Mouse (Mus musculus): ENCODE measurements at regions not wholly inside any gene's neighbourhood (a gene's known extent, or its start where the extent isn't known, plus 50 kb on each side); places are given as distances from the start of the nearest gene placed in this dataset.

DNA sequence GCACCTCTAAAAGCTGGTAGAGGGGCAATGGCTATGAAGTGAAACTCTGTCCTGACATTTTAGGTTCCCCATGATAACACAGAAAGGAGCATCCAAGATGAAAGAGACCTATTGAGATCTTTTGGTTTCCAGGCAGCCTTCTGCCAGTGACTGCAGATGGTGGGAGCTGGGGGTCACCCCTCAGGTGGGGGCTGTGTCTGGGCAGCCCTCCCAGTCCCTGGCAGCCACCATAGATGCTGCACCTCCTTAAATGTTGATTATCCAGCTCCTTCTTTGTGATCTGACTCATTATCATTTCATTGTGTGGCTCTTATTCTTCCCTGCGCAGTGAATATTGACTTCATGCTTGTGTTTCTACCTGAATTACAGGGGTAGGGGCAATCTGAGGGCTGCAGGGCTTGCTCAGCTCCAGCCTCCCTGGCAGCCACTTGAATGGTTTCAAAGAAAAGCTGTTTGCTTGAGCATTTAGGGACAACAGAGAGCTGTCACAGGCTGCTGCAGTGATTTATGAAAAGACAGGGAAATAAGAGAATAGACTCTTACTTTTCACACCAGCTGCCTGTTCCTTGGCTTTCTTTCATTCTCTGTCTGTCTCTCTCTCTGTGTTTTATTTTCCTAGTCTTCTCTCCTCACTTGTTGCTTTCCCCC is 113.1 kb upstream of the Jag1 start:
- no peak overlapping the region for H3K9ac ChIP-seq
- H3K27ac ChIP-seq, result no peak overlapping the region
- 11% methylated on average over 1 of the region's 1 CpGs for WGBS

DNA sequence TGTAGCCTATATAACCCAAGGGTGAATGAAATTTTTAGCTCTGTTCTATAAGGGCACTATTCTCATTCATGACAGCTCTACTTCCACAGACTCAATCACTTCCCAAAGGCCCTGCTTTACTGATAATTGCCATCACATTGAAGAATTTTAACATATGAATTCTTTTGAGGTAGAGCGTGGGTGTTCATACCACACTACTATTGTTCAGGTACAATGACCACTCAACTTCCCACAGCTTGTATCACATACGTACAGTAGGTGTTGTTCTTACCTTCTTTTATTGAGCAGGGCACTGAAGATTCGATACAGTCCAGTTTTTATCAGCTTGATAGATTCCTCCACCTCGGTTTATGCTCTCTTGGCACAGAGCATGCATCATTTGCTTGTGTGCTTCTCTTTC is 111.1 kb upstream of the Jag1 start:
- 77% methylated on average over 4 of the region's 4 CpGs for WGBS
- ATAC-seq (ENCODE audit: low FRiP score), result no peak

More for the DNA sequence above, 113.1 kb upstream of the Jag1 start:
- H3K27me3 ChIP-seq (ENCODE audit: control insufficient read depth, insufficient read depth, low read length), result no peaks in the 10 kb centered on the region; the same call in 1 of the 2 replicates
- DNase-seq (ENCODE audit: low spot score) (peak; percentile 48), ATAC-seq (ENCODE audit: low FRiP score) (peak; percentile 83; the same call in 1 of the 2 replicates)
- no peaks in the 10 kb centered on the region for H3K9me3 ChIP-seq (ENCODE audit: control insufficient read depth, low read length)
- no peak overlapping the region for H3K4me3 ChIP-seq (replicated peaks; ENCODE audit: low read length)
- H3K36me3 ChIP-seq (replicated peaks; ENCODE audit: control insufficient read depth, insufficient read depth), result no peaks in the 10 kb centered on the region
- H3K4me1 ChIP-seq (replicated peaks; ENCODE audit: control insufficient read depth, insufficient read depth, low read length), result 0 out of 2 replicates have a peak, but pooled peaks cover 5% of the 10 kb centered on the region
- H3K4me2 ChIP-seq (replicated peaks), result no peak overlapping the region

DNA sequence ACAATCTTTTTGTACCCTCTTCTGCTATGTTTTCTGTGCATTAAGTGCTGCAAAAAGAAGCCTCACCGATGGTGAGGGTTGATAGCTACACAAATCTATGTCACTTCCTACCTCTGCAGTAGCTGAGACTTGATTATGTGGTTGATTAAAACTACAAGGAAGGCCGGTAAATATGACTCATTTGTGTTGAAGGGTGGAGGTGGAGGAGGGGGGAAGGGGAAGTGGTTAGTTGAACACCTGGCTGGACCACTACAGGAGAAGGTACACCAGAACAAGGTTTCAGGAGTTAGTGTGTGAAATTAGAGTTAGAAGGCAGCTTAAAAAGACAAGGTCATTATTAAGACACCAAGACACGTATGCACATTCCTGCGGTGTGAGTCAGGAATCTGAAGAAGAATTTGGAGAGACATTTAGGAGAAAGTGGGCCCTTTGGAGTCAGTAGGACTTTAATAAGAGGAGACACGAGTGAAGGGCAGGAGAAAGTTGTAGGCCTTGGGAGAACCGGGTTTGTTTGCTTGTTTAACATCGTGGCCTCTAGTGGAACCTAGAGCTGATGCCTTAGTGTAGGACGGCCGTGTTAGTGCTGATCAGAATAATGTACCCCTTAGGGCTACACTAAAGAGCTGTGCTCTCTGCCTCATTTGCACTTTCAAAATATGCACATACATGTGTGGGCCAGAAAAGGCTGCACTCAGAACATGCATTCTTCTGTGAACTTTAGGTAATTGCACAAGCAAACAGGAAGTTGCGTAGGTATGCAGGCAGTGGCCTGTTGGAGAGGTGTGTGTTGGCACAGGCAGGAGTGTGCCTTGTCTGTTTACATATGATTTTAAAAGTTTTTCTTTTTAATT is 108.5 kb upstream of the Jag1 start:
- H3K27ac ChIP-seq, result no peak overlapping the region
- no peaks in the 10 kb centered on the region for H3K36me3 ChIP-seq (replicated peaks; ENCODE audit: control insufficient read depth, insufficient read depth)
- ATAC-seq (ENCODE audit: low FRiP score) (no peak), DNase-seq (ENCODE audit: low spot score) (no peak)
- no peak overlapping the region for H3K4me2 ChIP-seq (replicated peaks)
- 0 out of 2 replicates have a peak, but pooled peaks cover 5% of the 10 kb centered on the region for H3K4me1 ChIP-seq (replicated peaks; ENCODE audit: control insufficient read depth, insufficient read depth, low read length)
- H3K9me3 ChIP-seq (ENCODE audit: control insufficient read depth, low read length), result no peaks in the 10 kb centered on the region
- 84% methylated on average over 10 of the region's 10 CpGs for WGBS
- no peak overlapping the region for H3K4me3 ChIP-seq (replicated peaks; ENCODE audit: low read length)
- no peaks in the 10 kb centered on the region for H3K27me3 ChIP-seq (ENCODE audit: control insufficient read depth, insufficient read depth, low read length)
- H3K9ac ChIP-seq, result no peak overlapping the region

More for the DNA sequence above, 111.1 kb upstream of the Jag1 start:
- no peaks in the 10 kb centered on the region for H3K36me3 ChIP-seq (replicated peaks; ENCODE audit: control insufficient read depth, insufficient read depth)
- H3K27ac ChIP-seq, result no peak overlapping the region
- no peak overlapping the region for H3K9ac ChIP-seq
- H3K27me3 ChIP-seq (ENCODE audit: control insufficient read depth, insufficient read depth, low read length), result no peaks in the 10 kb centered on the region; the same call in 1 of the 2 replicates
- no peak overlapping the region for H3K4me3 ChIP-seq (replicated peaks; ENCODE audit: low read length)
- no peaks in the 10 kb centered on the region for H3K9me3 ChIP-seq (ENCODE audit: control insufficient read depth, low read length)
- 0 out of 2 replicates have a peak, but pooled peaks cover 5% of the 10 kb centered on the region for H3K4me1 ChIP-seq (replicated peaks; ENCODE audit: control insufficient read depth, insufficient read depth, low read length)
- no peak overlapping the region for H3K4me2 ChIP-seq (replicated peaks)
- no peak for DNase-seq (ENCODE audit: low spot score)

DNA sequence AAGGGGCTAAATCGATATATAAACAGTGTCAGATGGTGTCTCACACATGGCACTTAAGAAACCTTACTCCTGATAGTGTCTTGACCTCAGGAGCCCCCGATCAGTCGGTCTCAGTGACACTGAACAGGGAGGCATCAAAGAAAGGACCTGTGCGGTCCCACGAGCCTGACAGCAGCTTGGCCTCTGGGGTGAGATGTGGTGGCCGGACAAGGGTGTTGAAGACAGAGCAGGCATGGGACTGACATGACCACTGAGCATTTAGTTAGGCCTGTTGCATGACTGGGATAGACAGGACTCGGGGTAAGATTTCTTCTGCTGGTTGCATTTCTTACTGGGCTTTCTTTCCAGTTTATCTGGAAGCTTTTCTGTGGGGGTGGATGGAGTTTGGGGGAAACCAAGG is 99.3 kb upstream of the Jag1 start:
- no peaks in the 10 kb centered on the region for H3K36me3 ChIP-seq (replicated peaks; ENCODE audit: control insufficient read depth, insufficient read depth)
- no peaks in the 10 kb centered on the region for H3K4me1 ChIP-seq (replicated peaks; ENCODE audit: control insufficient read depth, insufficient read depth, low read length)
- H3K27me3 ChIP-seq (ENCODE audit: control insufficient read depth, insufficient read depth, low read length), result no peaks in the 10 kb centered on the region
- H3K27ac ChIP-seq, result no peak overlapping the region
- H3K9me3 ChIP-seq (ENCODE audit: control insufficient read depth, low read length), result no peaks in the 10 kb centered on the region
- no peak overlapping the region for H3K4me3 ChIP-seq (replicated peaks; ENCODE audit: low read length)
- H3K4me2 ChIP-seq (replicated peaks), result no peak overlapping the region
- no peak for DNase-seq (ENCODE audit: low spot score)
- no peak overlapping the region for H3K9ac ChIP-seq
- 77% methylated on average over 7 of the region's 7 CpGs for WGBS
- no peak for ATAC-seq (ENCODE audit: low FRiP score)

DNA sequence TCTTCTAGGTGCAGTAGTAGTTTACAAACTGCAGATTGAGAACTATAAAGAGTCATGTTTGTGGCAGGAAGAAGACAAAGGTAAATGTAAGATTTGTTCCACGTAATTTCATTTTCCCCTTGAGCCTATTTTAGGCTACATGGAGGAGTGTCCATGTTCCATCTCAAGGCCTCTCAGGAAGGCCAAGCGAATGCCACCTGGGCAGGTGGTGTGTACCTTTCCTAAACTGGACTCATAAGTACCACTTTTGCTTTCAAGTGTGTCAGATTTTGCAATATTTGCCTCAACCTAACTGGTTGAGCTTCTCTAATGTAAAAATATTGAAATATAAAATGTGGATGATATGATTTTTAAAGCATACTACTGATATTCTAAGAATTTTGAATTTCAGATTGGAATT is 91.4 kb upstream of the Jag1 start:
- Histone ChIP-seq H3K4me1 (replicated peaks; ENCODE audit: control insufficient read depth, insufficient read depth, low read length) (no peaks in the 10 kb centered on the region), H3K27me3 (ENCODE audit: control insufficient read depth, insufficient read depth, low read length) (no peaks in the 10 kb centered on the region), H3K27ac (no peak overlapping the region), H3K4me3 (replicated peaks; ENCODE audit: low read length) (no peak overlapping the region), H3K9me3 (ENCODE audit: control insufficient read depth, low read length) (no peaks in the 10 kb centered on the region), H3K36me3 (replicated peaks; ENCODE audit: control insufficient read depth, insufficient read depth) (no peaks in the 10 kb centered on the region), H3K9ac (no peak overlapping the region), H3K4me2 (replicated peaks) (no peak overlapping the region)
- DNase-seq (ENCODE audit: low spot score) (no peak), ATAC-seq (ENCODE audit: low FRiP score) (no peak)
- WGBS, result 89% methylated on average over 2 of the region's 2 CpGs

DNA sequence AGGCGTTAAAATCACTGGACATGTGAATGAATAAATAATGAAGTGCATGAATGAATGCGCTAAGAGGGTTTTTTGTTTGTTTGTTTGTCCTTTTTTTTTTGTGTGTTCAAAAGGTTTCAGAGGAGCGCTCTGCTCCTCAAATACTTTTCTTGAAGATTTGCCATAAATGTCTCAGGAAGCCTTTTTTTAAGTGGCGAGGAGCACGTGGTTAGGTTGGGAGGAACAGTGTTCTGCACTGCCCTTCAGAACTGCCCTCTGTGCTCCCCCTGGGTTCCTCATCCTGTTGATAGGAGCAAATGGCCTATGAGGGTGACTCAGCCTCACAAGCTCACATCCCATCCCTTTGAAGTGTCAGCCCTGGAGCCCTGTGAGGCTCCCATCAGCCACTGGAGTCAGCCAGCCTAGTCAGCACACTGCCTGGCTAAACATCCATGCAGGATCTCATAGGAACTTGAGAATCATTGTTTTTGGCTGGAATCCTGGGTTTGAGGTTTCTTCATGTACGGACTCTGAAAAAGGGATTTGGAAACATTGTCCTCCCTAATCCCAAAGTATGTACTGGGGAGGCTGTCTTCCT is 87.9 kb upstream of the Jag1 start:
- WGBS, result 73% methylated on average over 6 of the region's 6 CpGs
- H3K9me3 ChIP-seq (ENCODE audit: control insufficient read depth, low read length), result no peaks in the 10 kb centered on the region
- no peak for DNase-seq (ENCODE audit: low spot score)

DNA sequence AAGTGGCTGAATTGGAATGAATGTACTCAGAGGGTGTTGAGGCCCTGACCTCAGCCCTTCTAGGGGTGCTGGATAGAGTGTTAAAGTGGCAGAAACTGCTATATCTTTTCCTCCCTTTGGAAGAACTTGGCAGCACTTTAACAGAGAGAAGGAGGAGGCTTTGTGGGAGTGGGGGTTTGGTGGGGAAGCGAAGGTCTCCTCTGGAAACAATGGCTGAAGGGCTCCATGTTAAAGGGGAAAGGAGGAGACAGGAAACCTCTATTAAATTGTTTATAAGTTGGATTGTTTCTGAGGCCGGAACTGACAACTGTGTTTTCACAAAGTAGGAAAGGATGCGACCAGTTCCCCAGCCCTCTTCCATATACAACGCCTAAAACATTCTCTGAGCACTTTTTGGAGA is 83.7 kb upstream of the Jag1 start:
- H3K27ac ChIP-seq, result no peak overlapping the region
- H3K4me1 ChIP-seq (replicated peaks; ENCODE audit: control insufficient read depth, insufficient read depth, low read length), result no peaks in the 10 kb centered on the region
- 87% methylated on average over 4 of the region's 4 CpGs for WGBS
- no peak for DNase-seq (ENCODE audit: low spot score)
- H3K4me3 ChIP-seq (replicated peaks; ENCODE audit: low read length), result no peak overlapping the region
- H3K36me3 ChIP-seq (replicated peaks; ENCODE audit: control insufficient read depth, insufficient read depth), result no peaks in the 10 kb centered on the region
- no peaks in the 10 kb centered on the region for H3K27me3 ChIP-seq (ENCODE audit: control insufficient read depth, insufficient read depth, low read length)
- no peak overlapping the region for H3K4me2 ChIP-seq (replicated peaks)
- no peaks in the 10 kb centered on the region for H3K9me3 ChIP-seq (ENCODE audit: control insufficient read depth, low read length)
- no peak for ATAC-seq (ENCODE audit: low FRiP score)
- no peak overlapping the region for H3K9ac ChIP-seq

More for the DNA sequence above, 87.9 kb upstream of the Jag1 start:
- Histone ChIP-seq H3K27me3 (ENCODE audit: control insufficient read depth, insufficient read depth, low read length) (no peaks in the 10 kb centered on the region), H3K4me1 (replicated peaks; ENCODE audit: control insufficient read depth, insufficient read depth, low read length) (no peaks in the 10 kb centered on the region), H3K9ac (no peak overlapping the region), H3K27ac (no peak overlapping the region), H3K4me2 (replicated peaks) (no peak overlapping the region), H3K4me3 (replicated peaks; ENCODE audit: low read length) (no peak overlapping the region), H3K36me3 (replicated peaks; ENCODE audit: control insufficient read depth, insufficient read depth) (no peaks in the 10 kb centered on the region)
- ATAC-seq (ENCODE audit: low FRiP score), result peak; percentile 34; the same call in 1 of the 2 replicates

DNA sequence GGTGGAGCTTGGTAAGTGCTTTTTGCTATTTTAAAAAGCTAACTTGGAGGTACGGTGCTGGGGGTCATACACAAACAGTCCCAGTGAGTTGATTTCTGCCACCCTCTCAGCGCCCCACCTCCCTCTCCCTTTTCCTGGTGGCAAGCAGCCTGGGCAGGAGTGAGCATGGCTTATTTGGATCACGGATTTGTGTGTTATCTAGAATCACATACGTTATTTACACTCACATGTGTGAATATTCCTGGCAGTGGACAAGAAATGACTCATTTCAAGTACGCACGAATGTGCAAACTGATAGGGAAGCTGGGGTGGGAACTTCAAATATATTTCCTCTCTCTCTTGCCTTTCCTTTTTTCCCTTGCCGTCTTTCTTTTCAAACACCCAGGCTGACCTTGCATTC is 75.7 kb upstream of the Jag1 start:
- H3K9me3 ChIP-seq (ENCODE audit: control insufficient read depth, low read length), result no peaks in the 10 kb centered on the region
- 91% methylated on average over 7 of the region's 7 CpGs for WGBS

DNA sequence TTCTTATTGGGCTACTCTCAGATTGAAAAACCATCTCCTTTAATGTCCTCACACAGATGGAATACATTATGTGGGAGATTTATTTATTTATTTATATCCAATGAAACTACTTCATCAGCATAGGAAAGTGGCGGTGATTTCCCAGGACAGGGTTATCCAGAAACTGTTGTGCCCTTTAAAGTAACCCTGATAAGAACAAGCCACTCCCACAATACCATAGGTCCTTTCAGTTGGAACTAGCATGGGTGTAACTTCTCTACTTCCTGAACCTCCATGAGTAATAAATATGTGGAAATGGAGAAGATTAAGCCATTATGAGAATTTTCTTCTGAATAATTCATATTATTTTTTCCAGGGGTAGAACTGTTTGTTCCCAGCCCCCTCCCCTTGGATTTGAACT is 52.7 kb upstream of the Jag1 start:
- no peaks in the 10 kb centered on the region for H3K4me1 ChIP-seq (replicated peaks; ENCODE audit: control insufficient read depth, insufficient read depth, low read length)
- no peak overlapping the region for H3K4me3 ChIP-seq (replicated peaks; ENCODE audit: low read length)
- 86% methylated on average over 1 of the region's 1 CpGs for WGBS
- DNase-seq (ENCODE audit: low spot score) (no peak), ATAC-seq (ENCODE audit: low FRiP score) (no peak)
- H3K36me3 ChIP-seq (replicated peaks; ENCODE audit: control insufficient read depth, insufficient read depth), result no peaks in the 10 kb centered on the region
- H3K9ac ChIP-seq, result no peak overlapping the region
- H3K4me2 ChIP-seq (replicated peaks), result no peak overlapping the region
- H3K9me3 ChIP-seq (ENCODE audit: control insufficient read depth, low read length), result no peaks in the 10 kb centered on the region
- H3K27ac ChIP-seq, result no peak overlapping the region
- H3K27me3 ChIP-seq (ENCODE audit: control insufficient read depth, insufficient read depth, low read length), result no peaks in the 10 kb centered on the region

More for the DNA sequence above, 75.7 kb upstream of the Jag1 start:
- DNase-seq (ENCODE audit: low spot score), result no peak
- no peaks in the 10 kb centered on the region for H3K36me3 ChIP-seq (replicated peaks; ENCODE audit: control insufficient read depth, insufficient read depth)
- H3K27me3 ChIP-seq (ENCODE audit: control insufficient read depth, insufficient read depth, low read length), result no peaks in the 10 kb centered on the region
- no peaks in the 10 kb centered on the region for H3K4me1 ChIP-seq (replicated peaks; ENCODE audit: control insufficient read depth, insufficient read depth, low read length)
- no peak overlapping the region for H3K9ac ChIP-seq
- H3K4me2 ChIP-seq (replicated peaks), result no peak overlapping the region
- no peak overlapping the region for H3K4me3 ChIP-seq (replicated peaks; ENCODE audit: low read length)
- no peak for ATAC-seq (ENCODE audit: low FRiP score)
- H3K27ac ChIP-seq, result no peak overlapping the region

Data from hindbrain, embryonic 14.5 days (tissue).